In genomic region chr11:72082601-72083000, GRCm38 (mm10) we compare ENCODE assay signal across 19 mouse cellular contexts. TPM values are rescaled to one million over a fixed set of nuclear protein-coding genes. Genes with fewer than 3 reads are reported as not detected.
A peak's percentile ranks its signal among the peaks of the same experiment; 100 is the strongest.
DNase-seq lines count a peak whose midpoint lies in the region; ATAC-seq and TF ChIP-seq lines count a peak whose summit lies in the region.
"Had no signal": no experiment of that assay in that cellular context is flagged by ENCODE, and none has a peak within 500 bp of the region (broad histone marks: within the 10 kb centered on the region; RNA-seq: fewer than 3 reads in every experiment).

No protein-coding gene starts in this region.

- 77% methylated on average over 4 of the region's 4 CpGs for WGBS in liver, postnatal 0 days (ENCODE audit: insufficient replicate concordance)

- peak; percentile 53 to 68 for DNase-seq in lung, adult 18-20 months
- no peak for DNase-seq in lung, postnatal 10 days
- peak; percentile 35 for DNase-seq in brain, adult 2 months (ENCODE audit: low read depth, low spot score)
- DNase-seq in liver, postnatal 0 days: no peak
- no peak for DNase-seq in c-Kit-positive CD71-positive TER-119-positive erythroid progenitor cells, embryonic 14.5 days (ENCODE audit: low spot score)
- DNase-seq in thymus, postnatal 0 days (ENCODE audit: low spot score): no peak
- DNase-seq: adrenal gland, adult 8-10 months; cerebellum, adult 2 months; cerebellum, postnatal 10 days; forebrain, postnatal 0 days; gastrocnemius, postnatal 14 days; heart, adult 2 months had no signal

- no peak for TF ChIP-seq CTCF in liver, postnatal 0 days (IDR thresholded peaks at IDR 0.05; ENCODE audit: low read depth)

- no peaks in the 10 kb centered on the region for H3K27me3 ChIP-seq in liver, postnatal 0 days (ENCODE audit: insufficient read depth, low read length)
- H3K27me3 ChIP-seq: forebrain, embryonic 13.5 days; heart, embryonic 12.5 days; Patski had no signal

- no peaks in the 10 kb centered on the region for H3K4me1 ChIP-seq in liver, postnatal 0 days (ENCODE audit: insufficient read depth)

- no peak overlapping the region for H3K9ac ChIP-seq in liver, postnatal 0 days (replicated peaks)
- H3K9ac ChIP-seq: forebrain, embryonic 13.5 days; forebrain, postnatal 0 days; heart, embryonic 12.5 days; hindbrain, embryonic 14.5 days had no signal

- no peaks in the 10 kb centered on the region for H3K36me3 ChIP-seq in liver, postnatal 0 days (replicated peaks; ENCODE audit: insufficient read depth, low read length)
- H3K36me3 ChIP-seq: embryonic facial prominence, embryonic 10.5 days; heart, embryonic 12.5 days; hindbrain, embryonic 10.5 days had no signal

- H3K4me3 ChIP-seq in liver, postnatal 0 days (ENCODE audit: low read depth, low read length): no peak overlapping the region
- H3K4me3 ChIP-seq: embryonic facial prominence, embryonic 10.5 days; forebrain, embryonic 13.5 days; heart, adult 2 months; heart, embryonic 12.5 days; hindbrain, embryonic 10.5 days had no signal

- no peak overlapping the region for H3K4me2 ChIP-seq in liver, postnatal 0 days (ENCODE audit: low read depth, low read length)
- H3K4me2 ChIP-seq: forebrain, embryonic 13.5 days; heart, embryonic 12.5 days; hindbrain, embryonic 14.5 days had no signal

- ATAC-seq in liver, postnatal 0 days: 0 out of 2 replicates have a peak, but pooled peaks have one; percentile 31
- ATAC-seq: activated CD4-positive, CD25-positive, alpha-beta regulatory T cell, adult 4 months; forebrain, embryonic 13.5 days; forebrain, postnatal 0 days; Patski had no signal

- no peak overlapping the region for H3K27ac ChIP-seq in liver, postnatal 0 days (ENCODE audit: low read depth)
- H3K27ac ChIP-seq: embryonic facial prominence, embryonic 10.5 days; forebrain, embryonic 13.5 days; heart, adult 2 months; hindbrain, embryonic 10.5 days; hindbrain, embryonic 14.5 days had no signal

- no peaks in the 10 kb centered on the region for H3K9me3 ChIP-seq in liver, postnatal 0 days (ENCODE audit: low read length)
- H3K9me3 ChIP-seq: embryonic facial prominence, embryonic 10.5 days; forebrain, embryonic 13.5 days; heart, embryonic 12.5 days; hindbrain, embryonic 10.5 days had no signal

- TF ChIP-seq EP300 in liver, postnatal 0 days (IDR thresholded peaks at IDR 0.05; ENCODE audit: low read depth): no peak

RNA-seq across cellular contexts. Expression of gene Pimreg, which starts 40.8 kb away (rescaled TPM):
- 7.0 and 7.4 TPM in 2 replicates for polyA plus RNA-seq in liver, postnatal 0 days (2015; fragmentation: Nextera tagmentation; extraction: Ambion mirVana)
- 74.2 and 88.2 TPM in 2 replicates for polyA plus RNA-seq in thymus, postnatal 0 days (2015; fragmentation: Nextera tagmentation; extraction: Ambion mirVana)

RNA-seq across cellular contexts. Expression of gene Aipl1, which starts 45.3 kb away (rescaled TPM):
- polyA plus RNA-seq in liver, postnatal 0 days (2015; fragmentation: Nextera tagmentation; extraction: Ambion mirVana): 0.05 and 0.11 TPM in 2 replicates
- polyA plus RNA-seq in thymus, postnatal 0 days (2015; fragmentation: Nextera tagmentation; extraction: Ambion mirVana): 1.2 and 1.6 TPM in 2 replicates
- polyA plus RNA-seq: hindbrain, embryonic 14.5 days had no signal

RNA-seq across cellular contexts. Expression of gene Pitpnm3, which starts 53.0 kb away (rescaled TPM):
- polyA plus RNA-seq in liver, postnatal 0 days (2015; fragmentation: Nextera tagmentation; extraction: Ambion mirVana): 0.02 TPM in 1 of 2 replicates, not detected in the other
- 0.05 and 0.14 TPM in 2 replicates for polyA plus RNA-seq in thymus, postnatal 0 days (2015; fragmentation: Nextera tagmentation; extraction: Ambion mirVana)
- polyA plus RNA-seq: activated CD4-positive, CD25-positive, alpha-beta regulatory T cell, adult 4 months had no signal

Comparison
In these comparisons a context has a peak if more than half of its experiments do, and no peak if none do; other contexts are left out.
1. DNase-seq: peak in lung, adult 18-20 months (2 of 2) and brain, adult 2 months (single experiment); none in lung, postnatal 10 days (single experiment), liver, postnatal 0 days (single experiment), c-Kit-positive CD71-positive TER-119-positive erythroid progenitor cells, embryonic 14.5 days (single experiment) and thymus, postnatal 0 days (single experiment).